Mouse (Mus musculus): Measurements from ENCODE around the gene Bace2.

Bace2 gene

GRCm38 (mm10) chr16:97356499-97357187 is at the start of gene Bace2:
Gene Bace2 (plus strand): TSS chr16:97356742.
- DNase-seq (ENCODE audit: low spot score) = no peak

DNA sequence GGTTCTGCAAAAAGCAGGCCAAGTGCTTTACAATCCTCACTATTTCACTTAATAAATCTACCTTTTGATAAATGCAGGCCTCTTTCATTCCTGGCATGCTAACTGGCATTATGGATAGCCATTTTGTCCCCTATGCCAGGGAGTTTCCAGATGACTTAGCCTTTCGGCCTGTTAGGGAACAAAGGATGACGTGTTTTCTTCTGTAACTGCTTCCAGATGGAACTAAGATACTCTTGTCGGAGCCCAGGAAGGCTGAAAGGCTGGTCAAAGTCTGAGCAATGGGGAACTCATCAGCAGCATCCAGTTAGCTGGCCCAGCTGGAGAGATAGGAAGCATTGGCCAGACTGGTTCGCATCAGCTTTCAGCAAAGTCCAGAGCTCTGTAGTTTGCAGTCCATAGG is 48.9 kb upstream of the Bace2 start:
- DNase-seq (ENCODE audit: low spot score) = no peak

GRCm38 (mm10) chr16:97309796-97310569 is 46.6 kb upstream of the Bace2 start:
- no peak for DNase-seq (ENCODE audit: low spot score)

DNA sequence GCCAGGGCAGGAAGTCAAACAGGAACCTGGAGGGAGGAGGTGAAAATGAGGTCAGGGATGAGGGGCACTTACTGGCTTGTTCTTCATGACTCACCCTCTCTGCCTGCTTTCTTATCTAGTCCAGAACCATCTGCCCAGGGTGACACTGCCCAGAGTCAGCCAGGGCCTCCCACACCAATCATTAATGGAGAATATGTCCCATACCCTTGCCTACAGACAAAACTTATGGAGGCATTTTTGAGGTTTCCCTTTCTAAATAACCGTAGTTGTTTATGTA is 46.0 kb upstream of the Bace2 start:
- DNase-seq (ENCODE audit: low spot score) = no peak

GRCm38 (mm10) chr16:97312960-97313686 is 43.4 kb upstream of the Bace2 start:
- peak; percentile 33 for DNase-seq (ENCODE audit: low spot score)

GRCm38 (mm10) chr16:97321576-97321975 is 35.0 kb upstream of the Bace2 start:
- no peak for DNase-seq (ENCODE audit: low spot score)

DNA sequence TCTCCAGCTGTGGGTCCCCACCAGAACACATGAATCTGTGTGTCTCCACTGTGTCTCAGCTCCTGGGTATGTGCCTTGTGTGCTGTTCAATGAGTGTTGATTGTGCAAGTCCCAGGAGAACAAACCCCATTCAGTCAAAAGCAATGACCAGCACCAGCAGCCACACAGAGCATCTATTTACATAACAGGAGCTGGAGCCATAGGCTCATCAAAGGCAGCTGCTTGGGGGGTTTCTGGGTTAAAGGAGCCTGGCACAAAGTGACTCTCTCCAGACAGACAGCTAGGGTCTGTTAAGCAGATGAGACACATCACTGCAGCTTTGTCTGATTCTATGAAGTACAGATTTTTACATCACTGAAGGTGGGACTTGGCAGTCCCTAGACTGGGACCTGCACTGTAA is 33.9 kb upstream of the Bace2 start:
- DNase-seq (ENCODE audit: low spot score) = no peak

DNA sequence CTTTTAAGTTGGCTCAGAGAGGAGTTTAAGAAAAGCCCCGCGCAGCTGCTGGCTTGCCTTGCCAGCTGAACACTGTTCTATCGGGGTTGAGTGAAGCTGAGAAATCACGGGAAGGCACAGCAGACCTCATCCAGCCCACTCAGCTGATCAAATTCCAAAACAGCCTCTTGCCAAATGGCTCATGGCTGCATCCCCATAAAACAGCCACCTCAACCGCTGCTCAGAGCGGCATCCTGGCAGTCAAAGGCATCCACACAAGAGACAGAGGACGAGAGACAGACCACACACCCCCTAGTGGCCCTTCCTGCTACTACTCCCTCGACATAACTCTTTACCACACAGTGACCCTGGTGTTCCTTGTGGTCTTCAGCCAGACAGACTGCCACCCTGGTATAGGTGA is 30.6 kb upstream of the Bace2 start:
- DNase-seq (ENCODE audit: low spot score) = no peak

GRCm38 (mm10) chr16:97328602-97329001 is 27.9 kb upstream of the Bace2 start:
- DNase-seq (ENCODE audit: low spot score) = no peak

- no peak for DNase-seq (ENCODE audit: low spot score)
Observed at GRCm38 (mm10) chr16:97353013-97353412, 3.5 kb upstream of the Bace2 start.

- no peak for DNase-seq (ENCODE audit: low spot score)
Observed at GRCm38 (mm10) chr16:97354632-97355031, 1.9 kb upstream of the Bace2 start.

- no peak for DNase-seq (ENCODE audit: low spot score)
Observed at GRCm38 (mm10) chr16:97357188-97357821, 763 bp downstream of the Bace2 start.

DNA sequence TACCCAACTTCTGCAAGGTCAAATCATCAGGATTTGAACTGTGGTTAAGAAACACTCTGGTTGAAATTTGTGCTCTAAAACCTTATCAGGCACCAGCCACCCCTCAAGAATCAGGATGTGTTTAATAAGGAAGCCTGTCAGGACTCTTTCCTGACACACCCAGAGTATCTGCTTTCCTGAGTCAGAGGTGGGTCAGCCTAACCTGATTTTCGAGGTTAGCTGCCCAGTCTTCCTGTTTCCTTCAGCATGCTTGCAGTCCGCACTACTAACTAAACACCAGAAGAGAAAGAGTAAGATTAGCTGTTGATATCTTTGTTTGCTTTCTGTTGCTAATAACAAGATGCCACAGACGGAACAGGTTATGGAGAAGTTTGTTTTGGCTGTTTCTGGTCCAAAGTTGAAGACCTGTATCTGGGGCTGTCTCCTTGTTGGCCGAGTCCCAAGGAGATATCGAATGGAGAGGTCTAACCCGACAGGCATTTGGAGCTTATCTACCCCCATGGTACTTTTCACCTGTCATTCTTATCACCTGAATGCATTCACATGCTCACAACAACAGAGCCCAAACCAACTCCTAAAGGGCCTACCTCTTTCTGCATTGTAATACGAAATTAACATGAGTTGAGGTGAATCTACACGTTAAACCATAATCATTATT is 5.8 kb downstream of the Bace2 start:
- DNase-seq (ENCODE audit: low spot score) = no peak

DNA sequence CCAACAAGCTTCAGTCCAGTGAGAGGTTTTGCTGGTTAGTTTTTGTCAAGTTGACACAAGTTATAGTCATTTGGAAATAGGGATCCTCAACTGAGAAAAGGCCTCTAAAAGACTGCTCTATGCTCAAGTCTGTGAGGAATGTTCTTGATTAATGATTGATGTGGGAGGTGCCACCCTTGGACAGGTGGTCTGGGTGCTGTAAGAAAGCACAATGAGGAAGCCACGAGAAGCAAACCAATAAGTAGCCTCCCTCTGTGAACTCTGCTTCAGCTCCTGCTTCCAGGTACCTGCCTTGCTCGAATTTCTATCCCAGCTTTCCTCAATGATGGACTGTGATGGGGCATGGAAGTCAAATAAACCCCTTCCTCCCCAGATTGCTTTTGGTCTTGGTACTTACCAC is 9.6 kb downstream of the Bace2 start:
- DNase-seq (ENCODE audit: low spot score) = no peak

DNA sequence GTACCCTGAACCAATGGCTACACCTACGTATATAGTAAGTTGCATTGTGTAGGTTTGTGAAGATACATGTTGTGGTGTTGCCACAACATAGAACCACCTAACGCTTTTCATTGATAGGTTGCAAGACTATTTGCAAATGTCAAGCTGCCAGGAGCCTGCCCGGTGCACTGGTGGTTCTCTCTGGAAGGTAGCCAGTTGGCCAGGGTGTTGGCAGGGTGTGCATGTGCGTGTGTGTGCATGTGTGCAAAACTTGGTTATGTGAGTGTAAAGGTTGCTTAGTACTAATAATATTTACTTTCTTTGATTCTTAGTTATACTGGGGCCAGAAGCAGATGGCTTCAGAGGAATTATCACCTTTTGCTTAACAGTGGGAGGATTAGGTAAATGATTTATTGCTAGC is 13.7 kb downstream of the Bace2 start:
- DNase-seq (ENCODE audit: low spot score) = no peak

DNA sequence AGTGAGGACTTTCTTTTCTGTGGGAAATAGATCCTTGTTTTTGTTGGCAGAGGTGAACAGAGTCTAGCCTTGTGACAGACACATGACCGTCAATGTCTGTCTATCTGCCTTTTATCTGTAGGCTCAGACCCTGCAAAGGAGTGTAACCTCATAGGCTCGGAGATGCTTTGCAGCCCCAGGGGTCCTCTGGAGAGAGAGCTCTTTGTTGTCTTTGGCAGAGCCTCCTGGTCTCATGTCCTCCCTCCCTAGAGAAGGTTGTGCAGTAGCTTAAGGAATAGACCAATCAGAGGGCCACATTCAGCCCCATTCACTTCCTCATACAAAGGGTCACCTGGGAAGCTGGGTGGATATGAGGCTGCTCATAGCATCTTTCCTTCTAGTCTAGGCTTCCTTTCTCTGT is 31.4 kb downstream of the Bace2 start:
- no peak for DNase-seq (ENCODE audit: low spot score)

GRCm38 (mm10) chr16:97391289-97391688 is 34.7 kb downstream of the Bace2 start:
- DNase-seq (ENCODE audit: low spot score) = no peak

- DNase-seq (ENCODE audit: low spot score) = no peak
Observed at GRCm38 (mm10) chr16:97391701-97392384, 35.3 kb downstream of the Bace2 start.

DNA sequence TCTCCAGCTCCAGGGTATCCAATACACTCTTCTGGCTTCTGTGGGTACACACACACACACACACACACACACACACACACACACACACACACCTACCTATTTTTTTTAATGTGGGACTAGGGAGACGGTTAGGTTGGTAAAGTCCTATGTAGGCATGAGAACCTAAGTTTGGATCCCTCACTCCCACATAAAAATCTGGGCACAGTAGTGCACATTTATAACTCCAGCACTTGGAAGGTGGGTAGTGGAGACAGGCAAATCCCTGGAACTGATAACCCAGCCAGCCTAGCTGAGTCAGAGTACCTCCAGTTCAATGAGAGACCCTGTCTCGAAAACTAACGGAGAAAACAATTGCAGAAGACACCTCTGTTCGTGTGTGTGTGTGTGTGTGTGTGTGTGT is 39.9 kb downstream of the Bace2 start:
- DNase-seq (ENCODE audit: low spot score) = no peak

DNA sequence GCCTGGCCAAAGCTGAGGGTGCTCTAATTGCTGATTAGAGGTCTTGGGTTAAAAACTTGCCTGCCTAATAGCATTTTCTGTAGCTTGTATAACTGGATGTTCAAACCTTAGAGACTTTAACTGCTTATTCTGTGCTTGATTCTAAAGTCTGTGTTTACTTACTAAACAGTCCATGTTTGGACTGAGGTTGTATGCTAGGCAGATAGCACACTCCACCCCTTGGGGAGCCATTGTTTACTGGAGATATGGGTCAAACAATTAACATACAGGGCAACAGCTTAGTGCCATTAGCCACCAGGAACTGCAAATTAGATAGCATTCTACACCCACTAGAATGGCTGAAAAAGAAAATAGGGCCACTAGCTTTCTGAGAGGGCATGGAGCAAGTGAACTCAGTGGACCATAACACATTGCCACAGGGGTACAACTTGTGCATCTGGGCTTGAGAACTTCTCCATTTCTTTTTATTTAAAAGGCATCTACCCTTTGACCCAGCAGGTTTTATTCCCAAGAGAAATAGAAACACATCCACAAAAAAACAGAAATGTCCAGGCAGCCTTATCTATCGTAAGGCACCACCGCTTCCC is 41.5 kb downstream of the Bace2 start:
- DNase-seq (ENCODE audit: low spot score) = no peak

DNA sequence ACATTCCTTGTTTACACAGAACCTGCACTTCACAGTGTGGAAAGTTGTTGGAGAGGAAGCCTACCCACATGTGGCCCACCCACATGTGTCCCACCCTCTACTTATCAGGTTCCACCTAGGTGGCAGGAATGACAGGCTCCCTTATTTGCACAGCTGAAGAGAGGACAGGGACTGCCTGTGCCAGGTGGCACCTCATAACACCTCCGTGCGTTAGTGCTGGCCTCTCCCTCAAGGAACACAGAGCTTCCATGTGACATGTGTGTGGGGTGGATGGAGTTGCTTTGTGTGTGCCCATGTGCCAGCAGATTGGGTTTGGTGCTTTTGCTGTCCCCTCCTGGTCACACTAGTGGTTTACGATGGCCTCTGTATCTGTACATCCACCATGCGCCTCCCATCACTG is 43.4 kb downstream of the Bace2 start:
- no peak for DNase-seq (ENCODE audit: low spot score)
